Mouse (Mus musculus) lung, embryonic 15.5 days (tissue): Measurements from ENCODE around the gene F930015N05Rik. TPM values are rescaled to one million over a fixed set of nuclear protein-coding genes. Genes with fewer than 3 reads are reported as not detected.
A peak's percentile ranks its signal among the peaks of the same experiment; 100 is the strongest.

Source experiments
- ATAC-seq: fragments of 200-750 bp; cut with Nextera tagmentation; 2 replicates; pipeline ENCODE4 v1.8.0; 2017; ENCODE audit warnings: moderate number of reproducible peaks, borderline replicate concordance; ENCODE audit not compliant: low FRiP score, low TSS enrichment; ENCODE audit errors: extremely low read depth
- H3K27ac ChIP-seq: fragments of 300-500 bp; sonication (generic); 2 replicates; pipeline ENCODE4 v1.5.1; 2015; ENCODE audit warnings: moderate library complexity, mild to moderate bottlenecking, inconsistent platforms
- H3K27me3 ChIP-seq: fragments of 300-500 bp; sonication (generic); 2 replicates; pipeline ENCODE4 v1.6.1; 2015; ENCODE audit warnings: inconsistent platforms
- H3K36me3 ChIP-seq: fragments of 300-500 bp; sonication (generic); 2 replicates; pipeline ENCODE4 v1.6.1; 2015; ENCODE audit warnings: inconsistent platforms
- H3K4me1 ChIP-seq: fragments of 300-500 bp; sonication (generic); 2 replicates; pipeline ENCODE4 v1.6.1; 2015; ENCODE audit warnings: inconsistent platforms
- H3K4me2 ChIP-seq: fragments of 300-500 bp; sonication (generic); 2 replicates; pipeline ENCODE4 v1.6.1; 2015; ENCODE audit warnings: inconsistent platforms, mild to moderate bottlenecking, moderate library complexity
- H3K4me3 ChIP-seq: fragments of 300-500 bp; sonication (generic); 2 replicates; pipeline ENCODE4 v1.5.1; 2015; ENCODE audit warnings: mild to moderate bottlenecking, inconsistent platforms
- H3K9ac ChIP-seq: fragments of 300-500 bp; sonication (generic); 2 replicates; pipeline ENCODE4 v1.6.1; 2015; ENCODE audit warnings: inconsistent platforms
- H3K9me3 ChIP-seq: fragments of 300-500 bp; sonication (generic); 2 replicates; pipeline ENCODE4 v1.6.1; 2016; ENCODE audit warnings: inconsistent platforms
- WGBS: fragments of 180-500 bp; shearing (Covaris S2); methylation state at CpG from one replicate; pipeline ENCODE4 v1.1.7; 2015; 5-methylcytosine and 5-hydroxymethylcytosine counted together
- polyA plus RNA-seq: library from polyadenylated mRNA; unstranded; fragments of >200 nt; fragmentation: Nextera tagmentation; extraction: Ambion mirVana; gene quantifications from 2 replicates; pipeline ENCODE4 v1.2.1, GENCODE M21; 2015

F930015N05Rik gene
- polyA plus RNA-seq, 1 experiment from 2014 or later, result 0.16 TPM

GRCm38 (mm10) chr11:64436791-64437298, 392 bp upstream of the F930015N05Rik start:
- Histone ChIP-seq H3K4me2 (peak overlapping the region; percentile 97), H3K27ac (no peak overlapping the region), H3K4me1 (peaks cover 20% of the 10 kb centered on the region), H3K36me3 (no peaks in the 10 kb centered on the region), H3K9me3 (no peaks in the 10 kb centered on the region), H3K27me3 (peaks cover 65% of the 10 kb centered on the region), H3K4me3 (peak overlapping the region; percentile 45), H3K9ac (peak overlapping the region; percentile 41; the same call in 1 of the 2 replicates)
- WGBS, result 30% methylated on average over 5 of the region's 5 CpGs
- ATAC-seq, result no peak

GRCm38 (mm10) chr11:64435546-64436411, 674 bp downstream of the F930015N05Rik start:
- Histone ChIP-seq H3K36me3 (no peaks in the 10 kb centered on the region), H3K4me1 (peaks cover 19% of the 10 kb centered on the region), H3K4me3 (peak overlapping the region; percentile 45), H3K9me3 (no peaks in the 10 kb centered on the region), H3K9ac (peak overlapping the region; percentile 41), H3K4me2 (peak overlapping the region; percentile 97), H3K27ac (0 out of 2 replicates have a peak overlapping the region, but pooled peaks have one; percentile 18), H3K27me3 (peaks cover 58% of the 10 kb centered on the region)
- peak; percentile 77 for ATAC-seq
- under 1% methylated on average over 81 of the region's 81 CpGs for WGBS

GRCm38 (mm10) chr11:64434611-64435545, 1.6 kb downstream of the F930015N05Rik start, which contains the start of gene Hs3st3a1:
TSS of gene Hs3st3a1 (plus strand) at chr11:64435332.
- Histone ChIP-seq H3K4me2 (peak within 1 kb of the TSS; percentile 97), H3K4me1 (peaks cover 19% of the 10 kb centered on the region), H3K36me3 (no peaks in the 10 kb centered on the region), H3K9ac (peak within 1 kb of the TSS; percentile 41), H3K9me3 (no peaks in the 10 kb centered on the region), H3K27me3 (peaks cover 51% of the 10 kb centered on the region), H3K4me3 (peak within 1 kb of the TSS; percentile 45), H3K27ac (0 out of 2 replicates have a peak within 1 kb of the TSS, but pooled peaks have one; percentile 18)
- ATAC-seq, result peak; percentile 89
- under 1% methylated on average over 30 of the region's 36 CpGs for WGBS

- H3K4me1 ChIP-seq, result no peaks in the 10 kb centered on the region
- H3K27ac ChIP-seq, result no peak overlapping the region
- WGBS, result 51% methylated on average over 1 of the region's 1 CpGs
- H3K27me3 ChIP-seq, result no peaks in the 10 kb centered on the region
- ATAC-seq, result no peak
- H3K36me3 ChIP-seq, result no peaks in the 10 kb centered on the region
- H3K9me3 ChIP-seq, result no peaks in the 10 kb centered on the region
- no peak overlapping the region for H3K4me3 ChIP-seq
- H3K9ac ChIP-seq, result no peak overlapping the region
- H3K4me2 ChIP-seq, result no peak overlapping the region
These were observed 17.5 kb downstream of the F930015N05Rik start for GRCm38 (mm10) chr11:64418969-64419368.

GRCm38 (mm10) chr11:64400534-64401093, 35.8 kb downstream of the F930015N05Rik start:
- H3K27ac ChIP-seq, result no peak overlapping the region
- H3K4me2 ChIP-seq, result no peak overlapping the region
- no peak overlapping the region for H3K9ac ChIP-seq
- WGBS, result 60% methylated on average over 6 of the region's 6 CpGs
- no peaks in the 10 kb centered on the region for H3K9me3 ChIP-seq
- ATAC-seq, result no peak
- H3K27me3 ChIP-seq, result no peaks in the 10 kb centered on the region
- H3K4me1 ChIP-seq, result no peaks in the 10 kb centered on the region
- H3K4me3 ChIP-seq, result no peak overlapping the region
- no peaks in the 10 kb centered on the region for H3K36me3 ChIP-seq

GRCm38 (mm10) chr11:64397612-64398011, 38.8 kb downstream of the F930015N05Rik start:
- no peaks in the 10 kb centered on the region for H3K4me1 ChIP-seq
- no peaks in the 10 kb centered on the region for H3K36me3 ChIP-seq
- no peak for ATAC-seq
- H3K4me3 ChIP-seq, result no peak overlapping the region
- 68% methylated on average over 3 of the region's 3 CpGs for WGBS
- H3K4me2 ChIP-seq, result no peak overlapping the region
- no peaks in the 10 kb centered on the region for H3K27me3 ChIP-seq
- H3K27ac ChIP-seq, result no peak overlapping the region
- no peak overlapping the region for H3K9ac ChIP-seq
- H3K9me3 ChIP-seq, result no peaks in the 10 kb centered on the region

- WGBS, result 62% methylated on average over 6 of the region's 6 CpGs
- Histone ChIP-seq H3K27me3 (no peaks in the 10 kb centered on the region), H3K9me3 (no peaks in the 10 kb centered on the region), H3K9ac (no peak overlapping the region), H3K4me1 (no peaks in the 10 kb centered on the region), H3K36me3 (no peaks in the 10 kb centered on the region), H3K4me3 (no peak overlapping the region), H3K27ac (no peak overlapping the region), H3K4me2 (no peak overlapping the region)
- no peak for ATAC-seq
These were observed 39.5 kb downstream of the F930015N05Rik start for GRCm38 (mm10) chr11:64396949-64397348.

GRCm38 (mm10) chr11:64396331-64396881, 40.0 kb downstream of the F930015N05Rik start:
- Histone ChIP-seq H3K4me2 (peak overlapping the region; percentile 19), H3K4me1 (no peaks in the 10 kb centered on the region), H3K9ac (no peak overlapping the region), H3K9me3 (no peaks in the 10 kb centered on the region), H3K4me3 (no peak overlapping the region), H3K27ac (no peak overlapping the region), H3K27me3 (no peaks in the 10 kb centered on the region), H3K36me3 (no peaks in the 10 kb centered on the region)
- 13% methylated on average over 7 of the region's 7 CpGs for WGBS
- no peak for ATAC-seq

- ATAC-seq, result no peak
- Histone ChIP-seq H3K4me1 (no peaks in the 10 kb centered on the region), H3K9me3 (no peaks in the 10 kb centered on the region), H3K4me2 (no peak overlapping the region), H3K27ac (no peak overlapping the region), H3K9ac (no peak overlapping the region), H3K4me3 (no peak overlapping the region), H3K36me3 (no peaks in the 10 kb centered on the region), H3K27me3 (no peaks in the 10 kb centered on the region)
- 80% methylated on average over 4 of the region's 4 CpGs for WGBS
These were observed 50.1 kb downstream of the F930015N05Rik start for GRCm38 (mm10) chr11:64386333-64386732.
